Mouse (Mus musculus) ovary, postnatal 14 days (tissue): Measurements from ENCODE around the gene Gm42906.

Experiments
- DNase-seq: peaks from one replicate; pipeline ENCODE4 v3.0.0; 2022; ENCODE audit warnings: low spot score

Gm42906 gene

DNA sequence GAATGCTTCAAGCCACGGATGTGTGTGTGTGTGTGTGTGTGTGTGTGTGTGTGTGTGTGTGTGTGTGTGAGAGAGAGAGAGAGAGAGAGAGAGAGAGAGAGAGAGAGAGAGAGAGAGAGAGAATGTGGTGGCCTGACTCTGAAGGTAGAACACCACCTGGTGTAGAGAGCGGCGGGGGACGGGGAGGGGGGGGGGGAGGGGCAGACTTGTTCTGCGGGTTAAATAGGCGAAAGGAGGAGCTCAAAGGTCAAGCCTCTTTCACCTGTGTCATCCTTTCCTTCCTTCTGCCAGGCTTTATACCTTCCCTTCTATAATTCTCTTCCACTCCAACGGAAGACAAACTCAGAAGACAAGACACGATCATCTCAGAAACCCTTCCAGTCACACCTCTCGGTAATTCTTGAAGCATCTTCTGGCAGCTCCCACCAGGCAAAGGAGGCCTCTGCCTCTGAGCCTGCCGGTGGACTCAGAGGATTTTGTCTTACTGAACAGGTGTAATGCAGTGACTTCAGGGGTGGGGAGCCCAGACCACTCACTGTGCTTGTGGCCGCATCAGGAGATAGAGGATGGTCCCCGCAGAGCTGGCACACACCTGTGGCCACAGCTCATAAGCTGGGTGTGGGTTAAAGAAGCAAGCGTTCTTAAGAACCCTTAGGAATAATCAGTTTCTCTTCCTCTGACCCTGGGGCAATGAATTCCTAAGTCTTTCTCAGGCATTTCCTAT, 195.2 kb downstream of the Gm42906 start:
- DNase-seq = no peak

DNA sequence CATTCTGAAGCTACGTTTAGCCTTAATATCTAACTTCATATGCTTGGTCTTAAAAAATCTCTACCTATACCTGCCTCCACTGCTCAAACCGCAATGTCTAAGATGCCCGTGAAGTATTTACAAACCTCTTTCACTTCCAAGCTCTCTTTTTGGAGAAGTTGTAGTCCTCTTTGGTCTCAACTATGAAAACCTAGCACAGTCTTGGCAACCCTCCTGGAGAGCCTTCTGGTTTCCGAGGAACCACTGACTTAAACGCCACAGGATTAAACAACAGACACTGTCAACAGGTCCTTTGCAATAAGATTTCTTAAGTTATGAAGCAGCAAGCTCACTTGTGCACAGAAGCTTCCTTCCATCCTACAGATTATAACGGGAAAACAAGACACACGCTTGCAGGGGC, 196.1 kb downstream of the Gm42906 start:
- DNase-seq = no peak

GRCm38 (mm10) chr5:151231411-151231810, 196.6 kb downstream of the Gm42906 start:
- DNase-seq = no peak

- DNase-seq = no peak
Observed at GRCm38 (mm10) chr5:151230427-151230826, 197.5 kb downstream of the Gm42906 start.

GRCm38 (mm10) chr5:151228367-151229005, 199.5 kb downstream of the Gm42906 start:
- DNase-seq = no peak

- DNase-seq = no peak
Observed at GRCm38 (mm10) chr5:151223696-151224366, 204.1 kb downstream of the Gm42906 start.

GRCm38 (mm10) chr5:151222791-151223190, 205.2 kb downstream of the Gm42906 start:
- no peak for DNase-seq

DNA sequence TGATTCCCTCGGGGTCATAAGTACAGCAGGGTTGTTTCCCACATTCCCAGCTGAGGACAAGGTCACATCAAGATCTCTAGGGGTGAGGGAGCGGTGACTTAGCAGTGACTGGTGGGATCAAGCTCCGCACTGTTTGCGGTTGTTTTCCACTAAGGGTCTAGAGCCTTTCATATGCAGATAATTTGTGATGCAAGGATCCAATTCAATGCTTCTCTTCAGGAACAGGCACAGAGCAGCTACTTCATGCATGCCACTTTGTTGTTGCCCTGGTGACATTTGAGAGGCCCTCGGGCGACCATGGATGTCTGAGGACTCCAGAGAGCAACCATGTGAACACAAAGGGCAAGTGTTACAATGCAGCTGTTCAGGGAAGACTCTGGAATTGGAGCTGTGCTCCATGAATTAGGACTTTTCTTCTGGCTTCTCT, 209.3 kb downstream of the Gm42906 start:
- no peak for DNase-seq

DNA sequence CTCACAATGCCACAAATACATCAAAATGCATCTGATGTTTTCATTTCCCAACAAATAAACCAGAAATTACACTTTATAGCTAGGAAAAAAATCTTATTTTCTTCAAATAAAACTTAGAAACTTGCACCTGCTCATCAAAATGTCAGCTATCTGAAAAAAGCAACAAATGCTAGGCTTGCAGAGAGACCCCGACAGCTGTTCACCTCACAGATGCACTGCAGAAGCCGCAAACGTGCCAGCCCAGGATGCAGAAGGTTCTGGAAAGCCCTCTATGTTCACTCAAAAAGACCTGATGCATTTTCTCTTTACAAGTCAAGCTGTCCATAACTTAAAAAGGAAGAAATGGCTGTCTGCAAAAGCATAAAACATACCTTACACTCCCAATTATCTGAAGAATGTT, 214.9 kb downstream of the Gm42906 start:
- DNase-seq = no peak

DNA sequence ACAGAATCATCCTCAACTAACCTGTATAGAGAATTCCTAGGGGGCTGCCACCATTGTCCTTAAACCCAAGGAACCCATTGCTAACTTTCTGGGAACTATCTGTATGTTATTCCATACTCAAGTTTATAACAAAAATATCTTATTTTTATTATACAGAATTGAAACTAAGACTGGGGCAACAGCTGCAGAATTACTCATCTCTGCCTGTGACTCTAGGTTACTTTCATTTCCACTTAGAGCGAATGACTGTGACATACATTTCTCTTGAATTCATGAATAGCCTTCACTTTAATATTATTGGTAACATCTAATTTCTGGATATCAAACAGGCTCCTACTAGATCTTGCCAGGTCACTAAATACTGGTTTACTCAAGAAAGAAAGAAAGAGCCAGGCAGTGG, 217.1 kb downstream of the Gm42906 start:
- no peak for DNase-seq

DNA sequence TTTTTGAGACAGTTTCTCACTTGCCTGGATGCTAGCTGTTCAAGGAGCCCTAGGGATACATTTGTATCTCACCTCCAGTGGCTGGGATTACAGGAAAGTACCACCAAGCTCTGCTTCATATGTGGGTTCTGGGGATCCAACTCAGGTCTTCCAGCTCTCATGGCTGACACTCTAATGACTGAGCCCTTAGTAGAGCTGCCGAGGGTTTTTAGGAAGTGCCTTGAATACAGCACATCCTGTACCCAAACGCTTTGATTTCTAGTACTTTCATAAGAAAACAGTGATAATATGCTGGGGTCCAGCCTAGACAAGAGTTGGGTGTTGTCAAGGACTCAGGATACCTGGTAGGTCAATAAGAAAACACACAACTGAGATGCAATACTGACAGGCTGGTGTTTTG, 217.9 kb downstream of the Gm42906 start:
- DNase-seq = no peak

DNA sequence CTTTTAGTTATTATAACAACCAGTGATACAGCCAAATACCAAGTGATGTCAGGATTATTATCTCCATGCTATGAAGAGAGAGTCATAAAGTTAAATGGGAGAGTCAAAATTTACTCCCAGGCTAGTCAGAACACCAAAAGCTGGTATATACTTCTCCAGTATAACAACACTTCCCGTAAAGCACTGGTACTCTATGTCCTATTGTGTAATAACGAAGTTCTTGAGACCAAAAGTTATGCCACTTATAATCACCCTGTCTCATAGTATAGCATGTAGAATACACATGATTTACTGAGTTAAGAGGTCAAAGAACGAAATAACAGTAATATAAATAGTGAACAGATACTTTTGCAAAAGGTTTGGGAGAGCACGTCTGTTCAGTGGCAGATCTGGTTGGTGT, 222.9 kb downstream of the Gm42906 start:
- no peak for DNase-seq

- no peak for DNase-seq
Observed at GRCm38 (mm10) chr5:151202925-151203324, 225.0 kb downstream of the Gm42906 start.

DNA sequence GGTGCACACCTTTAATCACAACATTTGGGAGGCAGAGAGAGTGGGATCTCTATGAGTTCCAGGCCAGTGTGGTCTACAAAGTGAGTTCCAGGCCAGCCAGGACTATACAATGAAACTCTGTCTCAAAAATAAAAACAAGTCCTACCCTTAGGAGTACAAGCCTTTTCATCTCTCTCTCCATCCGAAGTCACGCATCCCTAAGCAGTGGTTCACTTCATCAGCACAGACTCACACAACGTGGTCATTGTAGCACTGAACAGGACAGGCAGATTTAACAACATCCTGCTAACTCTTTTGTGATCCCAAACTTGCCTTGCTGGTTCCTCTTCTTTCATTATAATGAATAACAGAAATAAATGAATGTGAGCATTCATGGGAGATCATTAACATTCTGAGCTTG, 226.7 kb downstream of the Gm42906 start:
- no peak for DNase-seq

DNA sequence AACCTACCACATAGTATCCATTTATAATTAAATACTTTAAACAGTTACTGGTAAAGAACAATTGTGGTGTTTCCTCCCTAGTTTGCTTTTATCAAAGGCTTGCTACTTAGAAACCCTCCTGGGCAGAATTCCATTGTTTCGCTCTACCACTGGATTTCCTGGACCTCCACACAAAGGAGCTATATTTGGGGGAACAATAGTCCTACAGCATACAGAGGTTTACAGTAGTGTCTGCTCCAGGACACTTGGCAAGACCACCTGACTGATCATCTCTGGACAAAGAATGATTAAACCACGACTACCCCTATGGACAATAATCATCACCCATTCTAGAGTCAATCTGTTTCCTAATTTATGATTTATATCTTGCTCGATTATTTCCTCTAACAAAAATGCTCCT, 228.7 kb downstream of the Gm42906 start:
- DNase-seq = no peak

DNA sequence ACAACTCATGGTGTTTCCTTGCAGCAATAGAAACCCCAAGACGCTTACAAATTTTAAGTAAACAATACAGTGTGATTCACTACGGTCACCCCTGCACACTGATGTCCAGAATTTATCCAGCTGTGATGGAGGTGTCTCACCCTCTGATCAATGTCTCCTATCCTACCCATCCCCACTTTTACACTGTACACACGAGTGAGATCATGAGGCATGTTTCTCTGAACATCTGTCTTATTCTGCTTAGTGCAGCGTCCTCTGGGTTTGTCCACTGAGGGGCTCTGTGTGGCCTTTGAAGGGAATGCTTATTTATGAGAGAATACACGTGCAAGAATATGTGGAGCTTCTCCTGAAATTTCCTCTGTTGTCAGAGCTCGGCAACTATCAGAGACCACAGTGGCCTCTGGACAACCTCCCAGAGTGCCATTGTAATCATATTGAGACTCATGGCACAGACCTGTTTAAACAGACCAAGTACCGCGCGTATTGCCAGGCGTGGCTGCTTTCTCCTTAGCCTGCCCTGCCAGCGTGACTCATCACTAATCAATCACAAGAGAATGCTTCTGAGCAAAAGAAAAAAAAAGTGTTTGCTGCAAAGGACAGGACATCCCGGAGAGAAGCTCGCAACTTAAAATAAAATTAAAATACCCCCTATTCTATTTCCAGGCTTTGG, 231.2 kb downstream of the Gm42906 start:
- no peak for DNase-seq

- DNase-seq = no peak
Observed at GRCm38 (mm10) chr5:151193885-151194520, 234.0 kb downstream of the Gm42906 start.

DNA sequence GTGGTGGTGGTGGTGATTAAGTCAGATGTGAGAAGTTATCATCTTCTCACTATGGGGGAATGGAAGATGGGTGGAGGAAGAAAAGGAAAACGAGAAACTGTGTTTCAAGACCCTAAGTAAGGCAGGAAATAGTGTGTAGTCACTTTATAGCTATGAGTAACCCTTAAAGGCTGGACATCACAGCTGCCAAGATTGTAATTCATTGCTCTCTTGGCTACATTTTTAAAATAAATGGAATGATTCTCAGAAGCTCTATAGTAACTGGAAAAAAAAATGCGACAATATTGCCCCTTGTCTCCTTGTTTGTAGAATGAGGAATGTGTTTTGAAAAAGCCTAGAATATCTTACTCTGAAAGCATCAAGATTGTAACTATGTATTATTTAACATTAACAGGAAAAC, 235.7 kb downstream of the Gm42906 start:
- no peak for DNase-seq

GRCm38 (mm10) chr5:151190764-151191163, 237.2 kb downstream of the Gm42906 start:
- no peak for DNase-seq

GRCm38 (mm10) chr5:151189789-151190378, 238.1 kb downstream of the Gm42906 start:
- peak; percentile 33 for DNase-seq

- no peak for DNase-seq
Observed at GRCm38 (mm10) chr5:151189321-151189720, 238.6 kb downstream of the Gm42906 start.

DNA sequence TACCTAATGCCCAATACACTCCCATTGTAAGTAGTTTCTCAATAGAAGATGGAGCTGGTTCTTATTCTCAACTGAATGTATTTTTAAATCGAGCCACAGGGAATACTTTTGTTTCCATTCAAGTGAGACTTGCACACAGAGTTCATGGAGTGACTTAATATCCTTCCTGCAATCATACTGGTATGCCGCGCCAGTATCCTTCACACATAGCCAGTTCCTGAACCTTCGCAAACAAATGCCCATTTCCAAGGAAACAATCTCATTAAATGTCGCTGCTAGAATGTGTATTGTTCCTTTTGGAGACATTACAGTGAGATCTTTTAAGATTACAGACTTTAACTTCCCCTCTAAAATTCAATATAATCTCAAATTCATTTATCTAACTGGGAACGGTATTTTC, 239.3 kb downstream of the Gm42906 start:
- DNase-seq = no peak
